Mouse (Mus musculus) brain, embryonic 14.5 days (tissue): ENCODE results near the gene Sox15.
A peak's percentile ranks its signal among the peaks of the same experiment; 100 is the strongest.

Experiments used
- CTCF ChIP-seq: fragments of 200-500 bp; IDR thresholded peaks from 2 replicates; pipeline ENCODE4 v1.5.1; 2012; ENCODE audit warnings: inconsistent platforms, mild to moderate bottlenecking, moderate library complexity, borderline replicate concordance; ENCODE audit not compliant: insufficient read depth, insufficient read length; ENCODE audit errors: extremely low read depth
- POLR2A ChIP-seq: fragments of 200-500 bp; IDR thresholded peaks from 2 replicates; pipeline ENCODE4 v1.6.1; 2012; ENCODE audit warnings: mild to moderate bottlenecking, inconsistent platforms, borderline replicate concordance; ENCODE audit not compliant: poor library complexity, insufficient read depth, insufficient read length, severe bottlenecking; ENCODE audit errors: extremely low read depth

DNA sequence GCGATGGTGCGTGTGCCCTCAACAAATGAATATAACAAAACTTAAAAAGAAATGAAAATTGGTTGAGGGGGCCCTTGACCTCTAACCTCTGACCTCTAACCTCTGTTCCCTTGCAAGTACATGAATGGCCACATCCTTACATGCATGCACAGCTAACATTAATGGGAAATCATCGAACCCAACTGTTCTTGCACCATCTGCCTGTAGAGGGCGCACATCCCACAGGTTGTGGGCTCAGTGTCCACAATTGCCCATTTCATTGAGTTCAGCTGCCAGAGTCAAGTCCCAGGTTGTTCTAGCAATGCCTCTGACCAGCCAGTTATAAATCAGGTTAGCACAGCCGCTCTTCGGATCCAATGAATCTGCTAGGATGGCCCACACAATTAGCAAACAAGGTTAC lies 26.8 kb upstream of the Sox15 start:
- peak; percentile 91 for TF ChIP-seq CTCF
- TF ChIP-seq POLR2A = no peak
